In the genomic region with DNA sequence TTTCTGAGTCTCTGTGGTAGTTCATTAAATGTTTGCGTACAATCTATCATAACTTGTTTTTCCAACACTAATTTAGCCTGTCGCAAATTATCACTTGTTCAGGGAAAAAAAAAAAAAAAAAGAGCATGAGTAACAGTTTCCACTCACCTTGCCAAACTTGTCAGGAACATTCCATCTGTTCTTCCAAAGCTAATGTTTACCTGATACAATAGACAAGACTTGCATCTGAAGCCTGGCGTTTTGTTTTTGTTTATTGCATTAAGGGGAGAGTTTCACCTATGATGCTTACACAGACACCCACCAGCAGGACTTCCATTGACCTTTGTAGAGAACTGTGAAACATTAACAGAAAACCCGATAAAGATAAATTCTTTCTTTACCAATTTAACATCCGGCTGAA, we compare ENCODE assay signal across 22 mouse cellular contexts.
A peak's percentile ranks its signal among the peaks of the same experiment; 100 is the strongest.
DNase-seq lines count a peak whose midpoint lies in the region; ATAC-seq and TF ChIP-seq lines count a peak whose summit lies in the region.
"Had no signal": no experiment of that assay in that cellular context is flagged by ENCODE, and none has a peak within 500 bp of the region (broad histone marks: within the 10 kb centered on the region; RNA-seq: fewer than 3 reads in every experiment).

No protein-coding gene starts in this region.

- in situ Hi-C loops in CH12.LX (cut with MboI; ENCODE audit: low pct_ligation_motif_present, low pct_unique_long_range_greater_than_20kb, low sequenced_read_pairs), result no loop called here

- ATAC-seq in liver, embryonic 11.5 days (replicated peaks; ENCODE audit: low FRiP score), result no peak
- ATAC-seq: activated CD4-positive, CD25-positive, alpha-beta regulatory T cell, adult 4 months; CD4-positive, CD25-positive, alpha-beta regulatory T cell, adult 4 months; Patski had no signal

- no peaks in the 10 kb centered on the region for H3K9me3 ChIP-seq in liver, embryonic 11.5 days (ENCODE audit: control insufficient read depth, low read length)
- no peaks in the 10 kb centered on the region for H3K9me3 ChIP-seq in CH12.LX (replicated peaks; ENCODE audit: low read length)
- H3K9me3 ChIP-seq: G1E had no signal

- no peak for TF ChIP-seq EP300 in CH12.LX (IDR thresholded peaks at IDR 0.05; ENCODE audit: low read length)

- peaks cover 5% of the 10 kb centered on the region; the same call in 1 of the 2 replicates for H3K4me1 ChIP-seq in liver, adult 2 months (ENCODE audit: control insufficient read depth, insufficient read depth, low read length)
- H3K4me1 ChIP-seq in liver, embryonic 11.5 days (replicated peaks; ENCODE audit: control insufficient read depth, insufficient read depth, low read length), result no peaks in the 10 kb centered on the region
- H3K4me1 ChIP-seq in CH12.LX (ENCODE audit: control insufficient read depth in 1 of 2, insufficient read depth in 2 of 2), result no peaks in the 10 kb centered on the region

- no peaks in the 10 kb centered on the region for H3K79me2 ChIP-seq in liver, adult 2 months (ENCODE audit: control insufficient read depth, insufficient read depth, low read length)
- H3K79me2 ChIP-seq in CH12.LX (replicated peaks; ENCODE audit: control insufficient read depth, extremely low read depth, insufficient read depth, poor library complexity, severe bottlenecking), result no peaks in the 10 kb centered on the region

- 27% methylated on average over 5 of the region's 5 CpGs for WGBS in liver, adult 2 months
- whole genome bisulfite sequencing in liver, embryonic 11.5 days, result 82% methylated on average over 5 of the region's 5 CpGs

- H3K4me3 ChIP-seq in liver, adult 2 months (ENCODE audit: insufficient read depth, low read depth, low read length), result no peak overlapping the region
- H3K4me3 ChIP-seq in liver, embryonic 11.5 days (ENCODE audit: low read depth, low read length), result no peak overlapping the region
- no peak overlapping the region for H3K4me3 ChIP-seq in CH12.LX (replicated peaks in 1 of 3; ENCODE audit: low read depth in 2 of 3, low read length in 2 of 3, poor library complexity in 1 of 3)

- dilution Hi-C loops in CH12.LX (cut with MboI; ENCODE audit: extremely low pct_ligation_motif_present, extremely low pct_unique_long_range_greater_than_20kb, low sequenced_read_pairs), result no loop called here

- TF ChIP-seq POLR2A in liver, adult 2 months (IDR thresholded peaks at IDR 0.05; ENCODE audit: extremely low read depth, insufficient read depth, low read length), result no peak
- TF ChIP-seq POLR2A in CH12.LX (IDR thresholded peaks at IDR 0.05; ENCODE audit: low read depth, low read length), result no peak

- H3K27me3 ChIP-seq in liver, adult 2 months (ENCODE audit: control insufficient read depth, insufficient read depth, low read length), result no peaks in the 10 kb centered on the region
- no peaks in the 10 kb centered on the region for H3K27me3 ChIP-seq in liver, embryonic 11.5 days (replicated peaks; ENCODE audit: control insufficient read depth, insufficient read depth, low read length)
- H3K27me3 ChIP-seq in CH12.LX (replicated peaks), result no peaks in the 10 kb centered on the region
- H3K27me3 ChIP-seq: Patski had no signal

- TF ChIP-seq CTCF in liver, adult 2 months (IDR thresholded peaks at IDR 0.05; ENCODE audit: low read depth, low read length), result no peak
- TF ChIP-seq CTCF in CH12.LX (conservative IDR thresholded peaks at IDR 0.05 in 1 of 2, IDR thresholded peaks at IDR 0.05 in 1 of 2; ENCODE audit: low read depth in 2 of 2, low read length in 2 of 2), result no peak

- peak; percentile 94 for DNase-seq in liver, adult 2 months (ENCODE audit: extremely low read depth, low read depth, low spot score)
- DNase-seq in liver, embryonic 11.5 days (ENCODE audit: low spot score), result no peak
- no peak for DNase-seq in CH12.LX (ENCODE audit: extremely low read depth)
- peak; percentile 2 for DNase-seq in brain, adult 2 months (ENCODE audit: low read depth, low spot score)
- no peak for DNase-seq in heart, adult 8-10 months (ENCODE audit: low spot score)
- DNase-seq in adrenal gland, postnatal 25 days, result no peak
- DNase-seq: adrenal gland, adult 2 months; adrenal gland, adult 8-10 months; adrenal gland, postnatal 10 days; adrenal gland, postnatal 14 days; adrenal gland, postnatal 36 days; B cell, adult 2 months; cerebellum, adult 11 months; cerebellum, adult 11-12 months; cerebellum, adult 18-20 months; cerebellum, adult 2 months; cerebellum, adult 8-10 months; cerebellum, adult 9-10 months had no signal

- no peak overlapping the region for H3K4me2 ChIP-seq in liver, embryonic 11.5 days
- no peak overlapping the region for H3K4me2 ChIP-seq in CH12.LX (ENCODE audit: insufficient read depth, low read depth, poor library complexity, severe bottlenecking)

- no peak overlapping the region for H3K9ac ChIP-seq in liver, adult 2 months (ENCODE audit: low read depth, low read length)
- H3K9ac ChIP-seq in liver, embryonic 11.5 days (ENCODE audit: low read depth, low read length), result no peak overlapping the region
- no peak overlapping the region for H3K9ac ChIP-seq in CH12.LX (ENCODE audit: insufficient read depth, low read depth)

- TF ChIP-seq RAD21 in CH12.LX (IDR thresholded peaks at IDR 0.05; ENCODE audit: low read depth, low read length), result no peak

- H3K27ac ChIP-seq in liver, adult 2 months (replicated peaks; ENCODE audit: insufficient read depth, low read depth, low read length), result no peak overlapping the region
- no peak overlapping the region for H3K27ac ChIP-seq in liver, embryonic 11.5 days (ENCODE audit: low read depth, low read length)
- no peak overlapping the region for H3K27ac ChIP-seq in CH12.LX (ENCODE audit: insufficient read depth, low read depth)

- no peaks in the 10 kb centered on the region for H3K36me3 ChIP-seq in liver, adult 2 months (ENCODE audit: control insufficient read depth, insufficient read depth, low read length)
- H3K36me3 ChIP-seq in liver, embryonic 11.5 days (ENCODE audit: control insufficient read depth, insufficient read depth, low read length), result no peaks in the 10 kb centered on the region
- no peaks in the 10 kb centered on the region for H3K36me3 ChIP-seq in CH12.LX (replicated peaks in 1 of 2; ENCODE audit: control insufficient read depth in 1 of 2, insufficient read depth in 1 of 2, low read length in 1 of 2)
- H3K36me3 ChIP-seq: G1E had no signal

TF ChIP-seq in CH12.LX, 34 proteins besides CTCF, POLR2A, EP300 and RAD21:
- TF ChIP-seq TCF12 (IDR thresholded peaks at IDR 0.05; ENCODE audit: low read depth, low read length) (no peak), CHD1 (IDR thresholded peaks at IDR 0.05; ENCODE audit: low read depth, low read length) (no peak), ZNF384 (IDR thresholded peaks at IDR 0.05; ENCODE audit: low read depth, low read length) (peak; percentile 52; the same call in 1 of the 2 replicates)

Comparison
In these comparisons a context has a peak if more than half of its experiments do, and no peak if none do; other contexts are left out.
1. DNase-seq: peak in liver, adult 2 months (single experiment) and brain, adult 2 months (single experiment); none in liver, embryonic 11.5 days (single experiment), CH12.LX (single experiment), heart, adult 8-10 months (single experiment) and adrenal gland, postnatal 25 days (single experiment).